Mouse (Mus musculus) embryo, embryonic 9.5 days (tissue): Measurements from ENCODE around the gene Disp1.

ENCODE experiments used
- DNase-seq: peaks from one replicate; pipeline ENCODE4 v3.0.0-alpha.2; 2017; ENCODE audit errors: extremely low spot score

Gene Disp1

GRCm38 (mm10) chr1:183039881-183040708 lies 181.2 kb downstream of the Disp1 start:
- no peak for DNase-seq

- DNase-seq = no peak
These were observed 181.9 kb downstream of the Disp1 start for GRCm38 (mm10) chr1:183039404-183039803.
